Mouse (Mus musculus) olfactory bulb, adult 2 months (tissue): ENCODE measurements at regions not wholly inside any gene's neighbourhood (a gene's known extent, or its start where the extent isn't known, plus 50 kb on each side); places are given as distances from the start of the nearest gene placed in this dataset.

Experiments
- CTCF ChIP-seq: fragments of 200-500 bp; IDR thresholded peaks from 2 replicates; pipeline ENCODE4 v1.5.1; 2012; ENCODE audit warnings: low read depth, mild to moderate bottlenecking, low read length, moderate library complexity; ENCODE audit not compliant: insufficient read depth
- POLR2A ChIP-seq: fragments of 200-500 bp; IDR thresholded peaks from 2 replicates; pipeline ENCODE4 v1.6.1; 2012; ENCODE audit warnings: mild to moderate bottlenecking, low read depth, low read length, moderate library complexity; ENCODE audit not compliant: insufficient read depth

- TF ChIP-seq CTCF, result no peak
- TF ChIP-seq POLR2A, result no peak
Measured at GRCm38 (mm10) chr12:71630386-71630785, 200.5 kb upstream of the Daam1 start.
